Mouse (Mus musculus) left cerebral cortex, adult 9 months (tissue): ENCODE data around the gene Lingo2.
"Not testable (repeated sequence)": the region's sequence is repeated elsewhere in the genome, so short reads cannot be mapped to it uniquely, and the experiment has no call there.

Experiments used
- DNase-seq, 2 experiments: peaks; one replicate each; pipeline ENCODE4 v3.0.0; 2022; ENCODE audit warnings: low spot score in 2 of 2

Lingo2 gene

DNA sequence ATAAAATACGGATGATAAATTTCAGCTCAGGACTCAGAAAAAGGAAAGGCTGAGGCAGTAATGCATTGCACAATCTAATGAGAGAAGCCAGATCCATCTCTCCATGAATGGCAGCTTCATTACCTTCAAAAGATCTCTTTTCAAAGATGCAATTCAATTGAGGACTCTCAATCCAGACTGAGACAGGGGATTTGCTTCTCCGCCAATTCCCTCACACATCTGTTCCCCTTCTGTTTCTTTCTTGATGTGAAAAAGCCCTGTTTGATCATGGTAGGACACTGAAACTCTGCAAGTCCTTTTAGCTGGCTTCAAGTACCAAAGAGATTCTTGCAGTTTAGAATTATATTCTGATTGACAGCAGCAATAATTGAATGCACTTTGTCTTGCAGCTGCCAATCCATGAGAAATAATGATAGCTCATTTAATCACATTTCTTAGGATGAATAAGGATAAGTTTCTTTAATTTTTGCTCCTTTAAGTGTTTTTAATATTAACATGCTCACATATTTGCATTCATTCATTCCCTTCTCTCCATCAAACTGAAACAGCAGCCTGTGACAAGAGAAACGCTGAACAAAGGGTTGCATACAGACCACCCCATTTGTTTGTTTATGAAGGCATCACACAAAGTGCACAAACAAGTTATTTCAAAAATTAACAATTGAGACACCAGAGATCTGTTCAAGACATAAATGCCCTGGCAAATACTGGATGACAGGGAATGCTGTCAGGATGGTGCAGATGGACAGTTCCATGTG is 870.3 kb downstream of the Lingo2 start:
- DNase-seq: no peak

DNA sequence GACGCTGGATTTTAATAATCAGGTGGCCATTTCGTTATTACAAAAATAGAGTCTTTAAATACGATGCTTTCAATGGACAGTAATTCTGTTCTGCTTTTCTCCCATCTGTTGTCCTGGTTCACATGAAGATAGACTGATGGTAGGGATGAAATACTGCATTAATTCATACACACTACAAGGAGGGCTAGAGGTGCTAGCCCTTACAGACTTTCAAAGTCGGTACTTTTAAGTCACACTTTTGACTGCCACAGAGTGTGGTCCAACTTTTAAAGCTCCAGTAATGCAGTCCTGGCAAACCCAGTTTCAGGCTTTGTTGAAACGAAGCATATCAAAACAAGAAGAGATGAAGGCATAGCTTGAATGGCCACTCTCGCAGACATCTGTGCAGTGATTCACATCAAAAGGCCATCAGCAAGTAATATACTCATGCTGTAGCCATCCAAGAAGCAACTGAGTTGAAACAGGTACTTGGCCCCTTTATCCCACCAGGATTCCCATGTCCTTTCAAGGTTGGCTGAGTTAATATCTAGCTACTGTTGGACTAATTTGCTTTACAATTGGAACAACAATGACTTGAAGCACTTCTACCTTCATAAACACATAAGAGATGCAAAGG is 872.5 kb downstream of the Lingo2 start:
- no peak for DNase-seq

DNA sequence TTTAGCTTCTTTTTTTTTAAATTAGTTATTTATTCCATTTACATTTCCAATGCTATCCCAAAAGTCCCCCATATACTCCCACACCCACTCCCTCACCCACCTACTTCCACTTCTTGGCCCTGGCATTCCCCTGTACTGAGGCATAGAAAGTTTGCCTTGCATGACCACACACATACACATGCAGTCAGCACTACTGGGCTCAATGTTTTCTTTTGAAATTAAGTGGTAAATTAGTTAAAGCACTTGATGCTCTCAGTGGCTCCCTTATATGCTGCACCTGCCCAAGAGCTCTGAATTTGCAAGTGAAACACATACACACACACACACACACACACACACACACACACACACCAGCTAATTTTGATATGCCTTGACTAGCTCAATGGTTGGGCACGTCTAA is 886.8 kb downstream of the Lingo2 start:
- not testable (repeated sequence) for DNase-seq

DNA sequence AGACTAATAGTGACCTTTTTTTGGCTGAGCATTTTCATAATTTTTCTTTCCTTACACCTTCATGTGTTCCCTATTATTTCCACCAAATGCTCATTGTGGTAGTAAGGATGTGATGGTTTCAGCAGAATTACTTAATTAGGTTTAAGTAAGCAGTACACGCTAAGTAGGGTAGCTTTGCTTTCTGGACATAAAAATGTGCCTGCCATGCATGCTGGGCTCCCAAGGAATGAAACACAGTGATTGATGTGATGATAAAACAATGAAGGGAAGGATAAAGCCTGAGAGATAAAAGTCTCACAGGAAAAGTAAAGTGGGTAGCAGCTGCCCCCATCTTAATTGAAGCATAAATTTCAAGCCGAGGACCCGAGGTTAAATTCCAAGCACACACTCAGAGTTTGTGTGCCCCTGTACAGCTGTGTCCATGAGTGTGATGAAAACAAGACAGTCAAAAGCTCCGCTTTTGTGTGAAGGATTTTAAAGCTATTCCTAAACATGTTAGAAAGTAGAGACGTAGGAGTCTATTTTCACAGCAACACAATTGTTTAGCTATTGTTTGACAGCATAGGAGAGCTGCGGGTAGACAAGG is 898.7 kb downstream of the Lingo2 start:
- DNase-seq: no peak

DNA sequence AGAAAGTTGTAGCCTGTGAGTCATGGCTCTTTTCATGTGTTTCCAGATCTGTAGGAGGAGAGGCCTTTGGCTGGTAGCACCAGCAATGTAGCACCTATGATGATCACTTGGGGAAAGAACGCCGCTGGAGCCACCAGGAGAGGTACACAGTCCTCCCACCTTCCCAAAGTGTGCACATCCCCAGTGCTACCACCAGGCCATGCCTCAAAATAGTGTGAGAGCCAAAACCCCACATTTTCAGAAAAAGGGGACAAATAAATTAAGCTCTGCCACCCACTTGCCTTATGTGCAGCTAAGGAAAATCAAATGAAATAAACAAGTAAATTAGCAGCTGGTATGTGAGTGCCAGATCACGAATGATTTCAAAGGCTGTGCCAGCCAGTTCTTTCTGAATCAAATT is 911.2 kb downstream of the Lingo2 start:
- DNase-seq: peak; percentile 36 to 65

DNA sequence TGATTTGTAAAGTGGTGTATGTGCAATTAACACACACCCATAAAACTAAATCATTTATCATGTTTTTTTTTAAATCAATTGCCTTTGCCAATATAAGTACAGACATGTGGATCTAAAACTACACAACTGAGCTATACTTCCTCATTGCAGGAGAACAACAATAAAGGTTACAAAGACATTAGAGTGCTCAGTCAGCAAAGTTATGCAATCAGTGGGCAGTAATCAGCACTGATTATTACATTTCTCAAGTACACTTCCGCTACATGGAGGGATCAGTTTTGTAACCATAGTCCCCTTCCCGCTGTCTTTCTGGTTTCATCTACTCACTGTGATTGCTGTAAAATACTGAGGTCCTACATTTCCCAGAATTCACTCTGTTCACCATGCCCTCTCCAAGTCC is 912.8 kb downstream of the Lingo2 start:
- no peak for DNase-seq

DNA sequence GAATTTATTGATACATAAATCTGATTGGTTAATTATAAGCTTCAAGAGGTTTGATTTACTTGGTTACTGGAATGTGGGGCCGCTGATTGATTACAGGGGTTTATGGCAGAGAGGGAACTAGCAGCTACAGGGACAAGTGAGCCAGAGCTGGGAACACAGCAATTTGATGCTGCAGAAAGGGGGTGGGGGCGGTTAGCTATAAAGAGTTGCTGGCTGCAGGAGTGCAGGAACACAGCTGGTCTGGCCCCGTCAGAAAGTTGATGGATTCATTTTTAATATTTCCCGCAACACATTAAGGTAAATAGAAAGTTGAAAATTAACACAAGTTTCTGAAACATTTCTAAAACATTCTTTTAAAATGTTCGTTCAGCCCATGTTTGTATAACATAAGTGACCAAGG is 919.5 kb downstream of the Lingo2 start:
- DNase-seq: no peak

DNA sequence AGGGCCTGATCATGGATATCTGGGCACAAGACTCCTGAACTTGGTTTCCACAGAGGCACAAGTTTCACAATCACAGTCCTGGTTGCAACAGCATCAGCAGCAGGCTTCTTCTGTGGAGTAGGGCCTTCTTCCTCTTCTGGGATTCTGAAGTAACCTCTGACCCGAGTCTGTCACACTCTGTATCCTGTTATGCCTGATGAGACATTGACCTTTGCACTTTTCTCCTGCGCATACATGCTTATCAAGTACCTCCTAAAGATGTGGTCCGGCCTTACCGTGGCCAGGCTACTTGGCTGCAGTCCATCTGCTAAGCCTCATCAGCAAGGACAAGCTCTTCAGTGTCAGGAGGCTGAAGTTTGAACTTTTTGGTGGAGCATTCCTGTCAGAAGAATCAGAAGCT is 937.4 kb downstream of the Lingo2 start:
- no peak for DNase-seq

DNA sequence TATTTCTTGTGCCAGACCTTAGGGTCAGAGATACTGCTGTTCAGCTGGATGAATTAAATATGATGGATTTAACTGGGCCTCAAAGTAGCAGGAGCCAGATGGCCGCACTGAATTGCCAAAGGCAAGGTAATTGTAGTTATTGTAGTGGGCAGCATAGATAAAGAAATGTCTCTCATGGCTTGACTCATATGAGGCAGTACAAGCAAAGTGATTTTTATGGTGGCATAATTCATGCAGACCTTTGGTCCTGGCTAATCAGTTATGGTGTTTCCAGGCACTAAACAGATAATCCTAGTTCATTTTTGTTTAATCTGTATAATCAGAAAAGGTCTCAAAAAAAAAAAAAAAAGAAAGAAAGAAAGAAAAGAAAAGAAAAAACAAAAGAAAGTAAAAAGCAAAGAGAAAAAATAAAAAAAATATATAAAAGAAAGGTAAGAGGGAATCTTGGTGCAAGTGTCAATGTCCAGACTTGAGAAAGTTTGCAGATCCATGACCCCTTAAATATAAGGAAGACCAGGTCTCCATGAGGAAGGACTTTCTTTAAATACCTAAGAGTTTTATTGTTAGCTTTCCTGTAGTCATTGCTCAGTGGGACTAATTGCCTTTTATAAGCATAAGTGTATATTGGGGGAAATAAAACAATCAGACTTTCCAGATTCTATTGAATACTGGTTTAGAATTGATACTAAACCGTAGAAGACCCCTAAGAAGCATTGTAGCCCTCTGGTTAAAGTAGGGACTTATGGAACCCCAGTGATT is 959.4 kb downstream of the Lingo2 start:
- no peak for DNase-seq

DNA sequence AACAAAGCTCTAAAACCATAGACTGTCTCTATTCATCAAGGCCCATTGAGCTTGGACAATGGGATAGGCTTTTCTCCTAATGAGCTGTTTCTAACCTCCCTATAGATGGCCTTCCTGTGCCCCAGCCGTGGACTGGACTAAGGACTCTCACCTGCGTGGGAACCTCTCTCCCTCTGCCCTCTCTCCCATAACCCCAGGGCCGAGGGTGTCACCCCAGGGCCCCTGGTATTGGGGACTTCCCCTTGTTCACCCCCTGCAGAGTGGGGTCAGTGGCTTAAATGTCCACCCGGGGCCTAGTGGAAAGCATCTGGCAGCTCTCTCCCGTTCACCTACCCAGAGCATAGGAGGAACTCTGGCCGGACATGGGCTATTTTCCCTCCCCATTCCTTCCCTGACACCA is 965.5 kb downstream of the Lingo2 start:
- DNase-seq: no peak

DNA sequence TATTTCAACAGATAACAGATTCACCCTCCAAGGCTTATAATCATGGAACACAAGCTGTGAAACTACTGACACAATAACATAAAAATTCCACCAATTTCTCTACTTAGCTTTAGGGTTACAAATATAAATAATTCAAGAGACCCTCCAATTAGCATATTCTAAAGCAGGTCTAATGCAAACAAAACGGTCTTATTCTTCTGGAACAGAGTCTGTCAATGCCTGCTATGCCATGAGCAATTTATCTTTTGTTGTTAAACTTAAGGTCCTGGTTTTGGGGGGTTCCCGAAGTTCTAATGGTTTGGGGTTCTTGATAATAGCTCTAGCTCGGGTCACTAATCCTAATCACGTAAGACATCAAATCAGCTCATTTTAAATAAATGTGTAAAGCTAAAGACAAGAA is 988.0 kb downstream of the Lingo2 start:
- no peak for DNase-seq

DNA sequence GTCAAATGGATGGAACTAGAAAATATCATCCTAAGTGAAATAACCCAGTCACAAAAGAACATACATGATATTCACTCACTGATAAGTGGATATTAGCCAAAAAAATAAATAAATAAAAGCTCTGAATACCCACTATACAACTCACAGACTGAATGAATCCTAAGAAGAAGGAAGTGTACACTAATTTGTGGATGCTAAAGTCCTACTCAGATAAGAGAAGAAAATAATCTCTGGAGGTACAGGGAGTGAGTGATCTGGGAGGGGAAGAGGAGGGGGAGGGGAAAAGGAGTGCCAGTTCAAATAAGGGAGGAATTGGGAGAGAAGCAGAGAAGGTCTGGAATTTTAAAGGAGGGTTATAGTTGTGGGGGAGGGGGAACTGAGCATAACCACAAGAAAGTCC is 999.7 kb downstream of the Lingo2 start:
- DNase-seq: no peak

DNA sequence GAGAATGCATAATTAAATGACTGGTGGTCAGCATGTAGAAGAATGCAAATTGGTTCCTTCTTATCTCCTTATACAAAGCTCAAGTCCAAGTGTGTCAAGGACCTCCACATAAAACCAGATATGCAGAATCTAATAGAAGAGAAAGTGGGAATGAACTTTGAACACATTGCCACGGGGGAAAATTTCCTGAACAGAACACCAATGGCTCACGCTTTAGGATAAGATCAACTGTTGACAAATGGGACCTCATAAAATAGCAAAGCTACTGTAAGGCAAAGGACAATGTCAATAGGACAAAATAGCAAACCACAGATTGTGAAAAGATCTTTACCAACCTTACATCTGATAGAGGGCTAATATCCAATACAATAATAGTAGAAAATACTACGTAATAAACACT is 1000.3 kb downstream of the Lingo2 start:
- DNase-seq: no peak

DNA sequence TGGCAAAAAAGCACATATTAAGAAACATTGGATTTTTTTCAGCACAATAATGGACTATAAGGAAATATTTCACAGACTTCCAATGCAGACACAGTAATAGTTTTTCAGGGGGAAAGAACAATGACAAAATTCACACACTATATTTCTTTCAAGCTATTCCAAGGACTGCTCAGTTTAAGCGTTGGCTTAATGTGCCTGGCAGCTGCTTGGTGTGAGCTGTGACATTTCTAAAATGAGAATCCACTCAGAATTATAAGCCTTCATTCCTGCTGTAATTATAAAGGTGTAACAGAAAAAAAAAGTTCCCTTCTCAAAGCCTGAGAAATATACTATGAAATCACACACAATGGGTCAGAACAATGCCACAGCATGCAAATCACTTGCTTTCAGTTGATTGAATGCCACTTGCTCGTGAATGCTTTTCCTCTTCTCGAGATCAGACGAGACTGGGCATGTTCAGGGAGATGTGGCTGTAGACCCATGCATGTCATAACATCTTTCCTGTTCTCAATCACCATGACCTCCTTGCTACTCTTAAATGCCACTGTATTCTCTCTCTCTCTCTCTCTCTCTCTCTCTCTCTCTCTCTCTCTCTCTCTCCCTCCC is 1017.4 kb downstream of the Lingo2 start:
- no peak for DNase-seq

DNA sequence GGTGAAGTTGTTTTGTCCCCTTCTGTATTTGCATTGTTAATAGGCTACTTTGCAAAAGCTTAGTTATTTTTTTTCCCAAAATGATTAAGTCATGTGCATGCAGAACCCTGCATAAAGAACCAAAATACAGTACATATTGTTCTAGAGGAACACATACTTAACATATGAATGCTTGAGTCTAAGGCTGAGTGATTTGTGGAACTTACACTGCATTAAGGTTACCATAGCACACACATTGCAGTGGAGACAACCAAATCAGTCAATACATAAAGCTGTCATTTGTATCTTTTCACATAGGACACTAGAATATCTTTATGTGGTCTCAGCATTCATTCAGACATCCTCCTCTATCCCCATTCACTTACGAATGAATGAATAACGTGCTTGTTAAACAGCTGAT is 1023.8 kb downstream of the Lingo2 start:
- no peak for DNase-seq

DNA sequence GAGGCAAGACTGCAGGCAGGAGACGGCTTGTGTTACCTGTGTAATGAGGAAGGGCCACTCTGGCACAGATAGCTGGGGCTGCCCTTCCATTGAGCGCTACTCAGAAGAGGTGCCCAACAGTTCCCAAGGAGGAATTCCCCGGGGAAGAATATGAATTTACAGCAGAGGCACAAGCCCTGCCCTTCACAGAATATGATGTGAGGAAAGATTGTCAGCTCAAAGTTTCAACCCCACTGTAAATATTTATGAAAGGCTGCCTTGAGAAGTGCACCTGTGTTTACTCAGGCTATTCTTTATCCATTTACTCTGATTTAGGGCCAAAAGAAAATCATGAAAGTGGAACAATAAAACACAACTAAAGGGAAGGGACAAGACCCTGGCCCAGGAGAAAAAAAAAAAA is 1034.1 kb downstream of the Lingo2 start:
- no peak for DNase-seq

DNA sequence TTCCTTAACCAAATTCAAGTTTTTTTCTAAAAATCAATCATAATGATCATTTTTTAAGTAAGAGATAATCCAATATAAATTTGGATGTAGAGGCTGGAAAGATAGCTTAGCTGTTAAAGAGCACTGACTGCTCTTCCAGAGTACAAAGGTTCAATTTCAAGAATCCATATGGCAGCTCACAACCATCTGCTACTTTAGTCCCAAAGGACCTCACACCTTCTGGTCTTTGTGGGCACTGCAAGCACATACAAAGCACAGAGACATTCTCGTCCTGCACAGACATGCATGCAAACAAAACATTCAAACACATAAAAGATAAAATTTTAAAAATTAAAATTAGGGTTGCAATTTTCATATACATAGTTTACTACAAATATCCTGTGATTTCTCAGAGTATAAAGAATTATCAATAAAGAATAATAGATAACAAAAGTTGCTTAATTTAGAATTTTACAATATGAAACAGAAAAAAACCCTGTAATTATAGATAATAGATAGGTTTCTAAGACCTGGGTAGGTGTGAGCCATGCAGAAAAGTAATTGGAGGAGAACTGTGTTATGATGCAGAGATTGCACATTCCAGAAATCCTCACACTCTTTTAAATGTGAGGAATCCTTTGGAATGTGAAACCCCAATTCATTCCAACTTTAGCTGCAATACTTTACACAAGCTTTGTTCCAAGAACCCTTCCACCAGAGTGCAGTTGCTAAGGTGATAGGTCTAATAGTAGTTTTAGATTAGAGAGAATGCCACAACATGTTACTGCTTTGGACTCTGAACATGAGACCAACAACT is 1053.6 kb downstream of the Lingo2 start:
- peak in 1 of 2 experiments; percentile 12 for DNase-seq

DNA sequence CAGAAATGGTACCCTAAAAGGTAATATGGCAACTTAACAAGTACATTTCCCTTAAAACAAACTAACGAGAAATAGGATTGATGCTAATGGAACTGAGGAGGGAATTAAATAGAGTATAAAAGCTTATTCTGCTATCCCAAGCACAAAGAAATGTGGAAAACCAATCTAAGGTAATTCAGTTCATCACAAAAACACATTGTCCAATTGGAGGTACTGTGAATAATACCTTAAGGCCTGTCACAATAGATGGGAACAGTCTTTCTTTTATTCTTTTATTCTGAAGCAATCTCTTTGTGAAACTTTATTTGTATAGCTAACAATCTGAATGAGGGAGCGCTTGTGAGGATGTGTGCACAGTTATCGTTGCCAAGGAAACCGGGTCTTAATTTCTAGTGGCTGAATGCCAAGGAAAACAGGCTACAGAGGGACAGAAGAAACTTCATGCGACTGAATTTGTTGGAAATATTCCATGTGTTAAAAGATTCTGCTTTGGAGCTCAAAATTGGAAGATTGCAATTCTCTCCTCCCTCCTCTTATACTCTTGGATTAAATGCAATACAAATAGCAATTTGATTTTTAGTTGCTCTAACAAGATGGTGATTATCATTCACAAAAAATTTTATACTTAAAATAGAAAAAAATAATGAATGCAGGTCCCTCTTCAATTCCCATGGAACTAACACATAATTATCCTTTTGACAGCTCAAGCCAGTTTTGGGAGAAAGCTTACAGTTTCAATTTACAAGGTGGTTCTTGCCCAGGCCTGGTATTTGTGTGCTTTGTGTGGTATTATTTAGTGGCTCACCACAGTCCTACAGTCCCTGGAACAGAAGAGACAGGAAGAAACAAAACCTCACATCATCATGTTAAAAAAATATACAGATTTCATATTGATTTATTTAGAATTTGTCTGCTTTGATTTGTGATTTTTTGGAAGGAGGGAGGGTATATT is 1065.7 kb downstream of the Lingo2 start:
- peak; percentile 8 to 32 for DNase-seq

DNA sequence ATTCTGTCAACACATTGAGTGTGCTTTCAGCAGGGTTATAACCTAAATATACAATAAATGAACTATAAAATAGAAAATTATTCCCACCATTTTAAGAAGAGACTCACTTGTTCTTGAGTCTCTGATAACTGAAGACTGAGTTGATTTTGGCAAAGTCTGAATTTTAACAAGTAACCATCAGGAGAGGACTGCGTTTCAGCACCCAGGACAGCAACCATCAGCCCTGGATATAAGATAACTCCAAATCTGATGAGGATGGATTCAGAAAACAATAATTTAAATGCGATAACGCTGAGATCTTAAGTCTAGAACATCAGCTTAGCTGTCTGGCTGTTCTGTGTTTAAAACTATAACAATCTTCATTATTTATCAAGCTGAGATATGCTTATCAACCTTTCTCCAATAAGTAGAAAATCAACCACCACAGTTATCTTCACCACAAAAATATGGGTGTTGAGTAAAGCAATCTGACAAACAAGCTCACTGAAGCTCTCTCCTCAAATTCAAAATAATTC is 1066.5 kb downstream of the Lingo2 start:
- no peak for DNase-seq

DNA sequence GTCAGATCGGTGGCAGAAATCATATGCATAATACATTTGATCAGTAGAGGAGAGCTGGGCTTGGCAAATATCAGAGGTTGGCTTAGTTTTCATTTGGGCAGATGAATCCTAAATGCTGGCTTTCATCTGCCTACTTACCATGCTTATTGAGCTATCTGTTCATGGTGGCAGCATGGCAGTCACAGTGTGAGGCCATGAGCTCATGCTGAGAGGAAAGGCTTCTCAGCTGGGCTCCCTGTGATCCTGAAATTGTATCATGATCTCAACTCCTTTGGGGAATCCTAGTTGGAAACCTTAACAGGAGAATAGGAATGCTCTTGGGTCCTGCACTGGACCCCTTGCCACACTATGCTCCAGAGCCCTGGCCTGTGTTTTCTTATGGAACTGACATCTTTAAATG is 1105.0 kb downstream of the Lingo2 start:
- DNase-seq: no peak
